Mouse (Mus musculus) thymus, postnatal 4 days (tissue): ENCODE results near the gene Hcn2.

ENCODE experiments used
- DNase-seq: peaks from one replicate; pipeline ENCODE4 v3.0.0; 2021

Gene Hcn2

DNA sequence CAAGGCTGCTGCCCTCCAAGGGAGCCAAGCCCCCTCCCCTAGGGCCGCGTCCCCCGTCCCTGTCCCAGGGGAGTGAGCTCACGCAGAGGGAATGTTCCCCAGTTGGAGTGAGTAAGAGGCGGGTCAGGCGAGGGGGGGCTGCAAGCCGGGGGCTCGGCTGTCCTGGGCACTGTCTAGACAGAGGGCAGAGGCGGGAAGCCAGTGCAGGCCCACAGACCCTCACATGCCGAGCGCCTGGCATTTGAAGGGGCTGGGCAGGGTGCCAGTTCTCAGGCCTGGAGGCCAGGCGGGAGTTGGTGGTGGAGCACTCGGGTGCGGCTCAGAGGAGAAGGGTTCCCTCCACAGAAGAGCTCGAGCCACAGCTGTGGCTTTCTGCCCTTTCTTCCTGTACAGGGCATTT is 61.6 kb downstream of the Hcn2 start:
- DNase-seq, result no peak

DNA sequence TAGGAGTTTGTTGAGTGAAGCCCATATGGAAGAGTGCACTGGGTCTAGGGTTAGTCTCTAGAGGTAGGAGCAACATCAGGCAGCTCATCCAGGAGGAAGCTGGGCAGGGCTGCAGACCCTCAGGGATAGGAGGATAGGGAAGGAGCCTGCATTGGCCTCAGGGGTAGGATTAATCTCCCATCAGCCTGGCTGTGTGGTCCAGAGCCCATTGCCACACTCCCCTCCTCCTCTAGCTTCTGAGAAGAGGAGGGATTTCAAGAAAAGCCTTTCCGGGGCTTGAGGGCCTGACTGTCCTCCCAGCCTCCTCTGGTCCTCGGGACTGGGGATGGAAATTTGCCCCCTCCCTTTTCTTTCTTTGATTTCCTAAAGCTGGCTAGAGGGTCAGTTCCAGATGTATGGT is 62.8 kb downstream of the Hcn2 start:
- DNase-seq, result no peak

DNA sequence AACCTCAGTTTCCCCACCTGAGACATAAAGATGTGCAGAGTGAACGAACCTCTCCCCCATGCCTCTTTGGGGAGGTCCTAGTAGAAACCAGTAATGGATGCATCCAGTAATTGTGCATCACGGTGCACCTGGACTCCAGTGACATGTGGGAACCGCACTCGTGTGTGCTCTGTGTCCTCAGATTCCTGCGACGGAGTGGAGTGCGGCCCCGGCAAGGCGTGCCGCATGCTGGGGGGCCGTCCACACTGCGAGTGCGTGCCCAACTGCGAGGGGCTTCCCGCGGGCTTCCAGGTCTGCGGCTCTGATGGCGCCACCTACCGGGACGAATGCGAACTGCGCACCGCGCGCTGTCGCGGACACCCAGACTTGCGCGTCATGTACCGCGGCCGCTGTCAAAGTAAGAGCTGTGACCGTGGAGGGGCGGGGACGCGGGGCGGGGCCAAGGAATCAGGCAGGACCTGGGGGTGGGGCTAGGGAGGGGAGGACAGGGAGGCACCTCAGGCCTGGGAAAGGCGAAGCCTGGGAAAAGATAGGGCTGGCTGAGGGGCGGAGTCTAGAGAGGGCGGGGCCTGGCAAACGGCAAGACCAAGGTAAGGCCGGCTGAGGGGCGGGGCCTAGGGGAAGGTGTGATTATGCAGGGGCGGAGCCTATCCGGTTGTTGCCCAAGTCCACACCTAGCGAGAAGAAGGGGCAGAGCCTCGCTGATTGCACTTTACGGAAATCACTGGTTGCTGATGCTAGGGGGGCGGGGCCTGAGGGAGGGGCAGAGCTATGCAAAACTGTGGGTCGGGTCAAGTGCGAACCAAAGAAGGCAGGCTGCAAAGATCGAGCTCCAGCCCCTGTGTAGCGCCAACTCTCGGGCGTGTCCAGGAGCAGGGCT is 63.6 kb downstream of the Hcn2 start:
- peak; percentile 98 for DNase-seq

GRCm38 (mm10) chr10:79780664-79781015 is 64.2 kb downstream of the Hcn2 start:
- peak; percentile 83 for DNase-seq

DNA sequence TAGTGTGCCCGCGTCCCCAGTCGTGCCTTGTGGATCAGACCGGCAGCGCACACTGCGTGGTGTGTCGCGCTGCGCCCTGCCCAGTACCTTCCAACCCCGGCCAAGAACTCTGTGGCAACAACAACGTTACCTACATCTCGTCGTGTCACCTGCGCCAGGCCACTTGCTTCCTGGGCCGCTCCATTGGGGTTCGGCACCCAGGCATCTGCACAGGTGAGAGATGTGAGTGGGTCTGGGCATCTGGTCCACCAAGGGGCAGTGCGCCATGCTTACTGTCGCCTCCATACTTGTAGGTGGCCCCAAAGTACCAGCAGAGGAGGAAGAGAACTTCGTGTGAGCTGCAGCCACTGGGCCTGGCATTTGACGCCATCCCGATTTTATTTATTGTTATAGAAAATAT is 64.7 kb downstream of the Hcn2 start:
- DNase-seq, result no peak

DNA sequence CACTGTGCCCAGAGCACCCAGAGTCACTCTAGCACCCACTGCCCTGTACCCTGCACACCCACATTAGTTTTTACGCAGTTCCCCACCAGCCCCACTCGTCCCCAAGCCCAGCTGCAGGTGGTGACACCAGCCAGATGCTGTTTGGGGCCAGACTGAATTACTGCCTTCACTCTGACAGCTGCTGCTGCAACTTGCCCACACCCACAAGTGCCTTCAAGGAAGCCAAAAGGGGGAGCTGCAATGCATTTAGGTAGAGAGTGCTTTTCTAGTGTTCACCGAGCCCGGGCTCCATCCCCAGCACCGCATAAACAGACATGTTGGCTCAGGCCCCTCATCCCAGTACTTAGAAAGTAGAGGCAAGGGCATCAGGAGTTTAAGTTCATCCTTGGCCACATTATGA is 65.5 kb downstream of the Hcn2 start:
- peak; percentile 72 for DNase-seq

DNA sequence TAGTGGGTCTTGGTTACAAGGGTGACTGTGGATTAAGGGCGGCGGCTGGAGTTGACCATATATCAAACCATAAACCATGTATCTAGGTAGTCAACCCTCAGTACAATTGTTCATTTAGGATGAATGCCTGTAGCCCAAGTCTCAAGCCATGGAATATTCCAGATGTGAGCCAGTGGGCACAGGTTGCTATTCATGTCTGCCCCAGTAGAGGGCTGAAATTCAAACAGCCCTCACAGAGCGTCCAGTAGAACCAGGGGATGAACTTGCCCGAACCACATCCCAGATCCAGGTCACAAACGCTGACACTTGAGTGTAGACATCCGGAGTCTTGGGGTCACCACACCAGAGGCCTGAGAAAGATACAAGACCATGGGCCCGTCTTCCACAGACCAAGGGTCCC is 66.6 kb downstream of the Hcn2 start:
- no peak for DNase-seq

DNA sequence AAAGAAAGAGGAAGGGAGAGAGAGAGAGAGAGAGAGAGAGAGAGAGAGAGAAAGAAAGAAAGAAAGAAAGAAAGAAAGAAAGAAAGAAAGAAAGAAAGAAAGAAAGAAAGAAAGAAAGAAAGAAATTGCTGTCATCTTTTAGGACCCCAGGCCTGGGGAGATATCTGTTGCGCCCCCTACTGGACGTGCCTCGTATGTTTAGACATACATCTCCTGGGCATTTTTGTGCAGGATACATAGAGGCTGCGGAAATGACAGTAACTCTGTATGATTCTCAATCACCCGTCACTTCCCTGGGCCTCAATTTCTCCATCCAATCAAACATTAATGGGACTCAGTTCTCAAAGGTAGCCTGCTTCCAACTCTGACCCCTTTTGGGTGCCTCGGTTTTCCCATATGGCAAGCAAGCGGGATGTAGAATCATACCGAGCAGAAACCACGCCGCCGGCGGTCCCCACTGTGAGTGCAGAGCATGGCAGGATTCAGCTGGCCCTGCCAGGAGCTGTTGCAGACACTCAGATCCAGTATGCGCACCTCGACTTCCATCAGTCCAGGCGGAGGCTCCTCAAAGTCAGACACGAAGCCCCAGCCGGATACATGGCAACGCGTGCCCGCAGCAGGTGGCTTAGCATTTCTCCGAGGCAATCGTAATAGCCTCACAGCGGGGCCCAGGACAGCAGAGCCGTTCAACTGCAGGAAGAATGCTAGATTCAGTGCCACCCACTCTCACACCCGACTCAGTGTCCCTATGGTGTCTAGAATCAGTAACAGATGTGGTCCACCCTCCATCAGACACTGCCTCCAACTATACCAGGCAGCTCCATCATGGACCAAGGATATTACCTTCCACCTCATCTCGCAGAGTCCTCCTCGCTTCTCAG is 67.7 kb downstream of the Hcn2 start:
- peak; percentile 87 for DNase-seq
